Mouse (Mus musculus): ENCODE data around the gene Idh2.

DNA sequence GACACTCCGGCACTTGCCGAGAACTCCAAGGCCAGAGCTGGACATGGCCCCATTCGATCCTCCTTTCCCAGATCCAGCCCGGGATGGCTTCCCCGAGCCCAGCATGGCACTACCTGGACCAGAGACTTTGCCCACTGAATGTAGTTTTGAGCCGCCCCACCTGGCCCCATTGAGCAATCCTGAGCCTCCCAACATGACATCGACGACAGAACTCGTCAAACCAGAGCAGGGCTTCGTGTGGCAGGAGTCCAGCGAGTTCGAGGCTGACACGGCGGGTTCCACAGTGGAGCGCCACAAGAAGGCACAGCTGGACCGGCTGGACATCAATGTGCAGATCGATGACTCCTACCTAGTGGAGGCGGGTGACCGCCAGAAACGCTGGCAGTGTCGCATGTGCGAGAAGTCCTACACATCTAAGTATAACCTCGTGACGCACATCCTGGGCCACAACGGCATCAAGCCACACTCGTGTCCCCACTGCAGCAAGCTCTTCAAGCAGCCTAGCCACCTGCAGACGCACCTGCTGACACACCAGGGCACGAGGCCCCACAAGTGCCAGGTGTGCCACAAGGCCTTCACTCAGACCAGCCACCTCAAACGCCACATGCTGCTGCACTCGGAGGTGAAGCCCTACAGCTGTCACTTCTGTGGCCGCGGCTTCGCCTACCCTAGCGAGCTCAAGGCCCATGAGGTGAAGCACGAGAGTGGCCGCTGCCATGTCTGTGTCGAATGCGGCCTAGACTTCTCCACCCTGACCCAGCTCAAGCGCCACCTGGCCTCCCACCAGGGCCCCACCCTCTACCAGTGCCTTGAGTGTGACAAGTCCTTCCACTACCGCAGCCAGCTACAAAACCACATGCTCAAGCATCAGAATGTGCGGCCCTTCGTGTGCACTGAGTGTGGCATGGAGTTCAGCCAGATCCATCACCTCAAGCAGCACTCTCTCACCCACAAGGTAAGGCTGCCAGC is 33.3 kb downstream of the Idh2 start:
- TF ChIP-seq EP300 (IDR thresholded peaks at IDR 0.05; ENCODE audit: low read depth) (no peak), CTCF (IDR thresholded peaks at IDR 0.05; ENCODE audit: low read depth) (no peak)

All from liver, postnatal 0 days (tissue).